Mouse (Mus musculus): ENCODE data around the gene Fam198a. TPM values are rescaled to one million over a fixed set of nuclear protein-coding genes. Genes with fewer than 3 reads are reported as not detected.

Fam198a gene
- polyA plus RNA-seq, 1 experiment from 2014 or later: 2.4 TPM

DNA sequence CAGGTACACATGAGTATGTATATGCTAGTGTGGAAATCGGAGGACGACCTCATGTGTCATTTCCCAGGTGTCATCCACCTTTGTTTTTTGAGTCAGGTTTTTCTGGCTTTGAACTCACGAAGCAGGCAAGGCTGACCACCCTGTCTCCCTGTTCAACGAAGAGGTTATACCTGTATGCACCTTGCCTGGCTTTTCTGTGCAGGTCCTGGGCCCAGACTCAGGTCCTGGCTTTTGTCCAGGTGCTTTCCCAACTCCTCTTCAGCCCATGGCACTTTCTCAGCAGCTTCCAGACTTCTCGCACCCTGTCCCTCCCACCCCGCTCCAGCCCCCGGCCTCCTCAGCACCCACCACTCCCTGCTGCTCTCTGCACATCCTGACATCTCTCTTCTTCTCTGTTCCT is 39.6 kb upstream of the Fam198a start:
- H3K9me3 ChIP-seq: no peaks in the 10 kb centered on the region
- H3K4me1 ChIP-seq: no peaks in the 10 kb centered on the region
- H3K4me3 ChIP-seq: no peak overlapping the region
- H3K9ac ChIP-seq: no peak overlapping the region
- H3K36me3 ChIP-seq: no peaks in the 10 kb centered on the region
- H3K27ac ChIP-seq: no peak overlapping the region
- ATAC-seq (ENCODE audit: insufficient number of reproducible peaks, insufficient read depth, low FRiP score, low TSS enrichment, low read depth): no peak
- no peak overlapping the region for H3K4me2 ChIP-seq
- no peaks in the 10 kb centered on the region for H3K27me3 ChIP-seq
- WGBS: 90% methylated on average over 7 of the region's 7 CpGs

DNA sequence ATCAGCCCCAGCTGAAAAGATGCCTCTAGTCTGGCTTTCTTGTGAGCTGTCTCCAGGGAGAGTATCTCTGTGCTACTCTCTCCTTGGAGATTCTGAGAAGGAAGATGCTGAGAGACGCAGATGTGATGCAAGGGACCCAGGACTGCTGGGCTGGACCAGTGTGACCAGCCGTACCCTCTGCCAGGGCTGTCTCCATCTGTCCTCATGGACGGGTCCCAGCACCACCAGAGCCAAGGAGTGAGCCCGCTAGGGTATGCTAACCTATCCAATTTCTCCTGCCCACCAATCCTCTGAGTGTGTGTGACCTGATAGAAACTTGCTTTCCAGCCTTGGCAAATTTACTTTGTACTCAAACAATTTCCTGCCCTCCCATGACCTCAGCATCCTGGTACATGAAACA is 38.0 kb upstream of the Fam198a start:
- H3K4me1 ChIP-seq: no peaks in the 10 kb centered on the region
- H3K36me3 ChIP-seq: no peaks in the 10 kb centered on the region
- H3K27ac ChIP-seq: no peak overlapping the region
- ATAC-seq (ENCODE audit: insufficient number of reproducible peaks, insufficient read depth, low FRiP score, low TSS enrichment, low read depth): no peak
- 80% methylated on average over 4 of the region's 4 CpGs for WGBS
- H3K9ac ChIP-seq: no peak overlapping the region
- H3K4me2 ChIP-seq: no peak overlapping the region
- no peak overlapping the region for H3K4me3 ChIP-seq
- H3K9me3 ChIP-seq: no peaks in the 10 kb centered on the region
- no peaks in the 10 kb centered on the region for H3K27me3 ChIP-seq

DNA sequence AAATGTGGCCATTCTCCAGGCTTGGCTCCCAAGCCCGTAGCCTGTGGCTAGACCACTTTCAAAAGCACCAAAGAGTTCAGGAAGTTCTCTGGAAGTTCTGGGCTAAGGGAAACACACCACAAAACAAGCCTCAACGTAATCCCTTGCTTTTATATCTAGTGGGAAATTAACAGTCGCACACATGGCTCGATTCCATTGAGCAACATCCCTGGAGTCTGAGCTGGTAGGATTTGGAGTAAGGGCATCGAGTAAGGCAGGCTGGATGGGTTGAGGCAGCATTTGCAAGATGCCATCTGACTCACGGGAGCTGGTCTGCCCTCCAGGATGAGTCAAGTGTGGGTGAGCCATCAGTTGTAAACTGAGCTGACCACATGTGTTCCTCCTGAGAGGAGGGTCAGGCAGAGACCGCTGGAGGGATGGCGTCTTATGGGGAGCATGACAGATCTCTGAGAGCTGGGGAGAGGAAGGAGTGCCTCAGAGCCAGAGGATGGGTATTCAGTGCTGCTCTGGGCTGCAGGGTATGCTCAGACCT is 36.5 kb upstream of the Fam198a start:
- Histone ChIP-seq H3K27me3 (no peaks in the 10 kb centered on the region), H3K4me1 (no peaks in the 10 kb centered on the region), H3K27ac (no peak overlapping the region), H3K4me2 (no peak overlapping the region), H3K9me3 (no peaks in the 10 kb centered on the region), H3K36me3 (no peaks in the 10 kb centered on the region), H3K9ac (no peak overlapping the region), H3K4me3 (no peak overlapping the region)
- 72% methylated on average over 8 of the region's 8 CpGs for WGBS
- ATAC-seq (ENCODE audit: insufficient number of reproducible peaks, insufficient read depth, low FRiP score, low TSS enrichment, low read depth): no peak

DNA sequence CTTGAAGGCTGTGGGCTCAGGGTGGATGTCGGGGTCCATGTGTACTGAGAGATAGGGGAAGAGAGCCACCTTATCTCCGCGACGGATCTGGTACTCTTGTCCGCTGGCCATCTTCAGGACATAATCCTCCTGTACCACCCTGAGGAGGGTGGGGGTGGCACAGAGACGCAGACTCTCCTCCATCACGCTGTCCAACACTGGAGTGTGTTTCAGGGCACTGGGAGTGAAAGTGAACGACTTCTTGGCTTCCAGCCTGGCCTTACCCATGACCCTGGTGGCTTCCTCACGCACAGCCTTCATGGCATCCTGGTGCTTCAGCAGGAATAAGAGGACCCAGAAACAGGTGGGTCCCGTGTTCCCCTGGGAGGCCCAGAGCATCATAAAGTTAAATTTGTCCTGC is 35.7 kb upstream of the Fam198a start:
- WGBS: 89% methylated on average over 10 of the region's 10 CpGs

DNA sequence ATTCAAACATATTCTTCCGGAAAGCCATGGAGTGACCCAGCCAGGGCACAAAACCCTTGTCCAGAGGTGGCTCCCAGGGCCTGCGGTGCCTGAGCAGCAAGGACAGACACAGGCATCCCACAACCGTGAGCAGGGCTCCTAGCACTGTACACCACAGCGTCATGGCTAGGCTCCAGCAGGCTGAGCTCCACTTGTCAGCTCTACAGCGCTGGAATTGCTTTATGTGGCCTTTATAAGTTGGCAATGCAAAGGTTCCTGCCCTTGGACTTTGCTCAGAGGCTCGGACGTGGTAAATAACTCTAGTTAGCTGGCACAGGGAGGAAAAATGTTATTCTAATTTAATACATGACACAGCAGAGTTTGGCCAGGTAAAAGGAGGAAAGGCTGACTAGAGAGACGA is 34.7 kb upstream of the Fam198a start, which contains the start of gene Cyp8b1:
TSS of gene Cyp8b1 (minus strand) at position 204 of the 400 bp plus-strand sequence.
- H3K9ac ChIP-seq: no peak within 1 kb of the TSS
- H3K27ac ChIP-seq: no peak within 1 kb of the TSS
- H3K36me3 ChIP-seq: no peaks in the 10 kb centered on the region
- no peaks in the 10 kb centered on the region for H3K9me3 ChIP-seq
- no peaks in the 10 kb centered on the region for H3K4me1 ChIP-seq
- no peak within 1 kb of the TSS for H3K4me3 ChIP-seq
- no peak for ATAC-seq (ENCODE audit: insufficient number of reproducible peaks, insufficient read depth, low FRiP score, low TSS enrichment, low read depth)
- WGBS: 80% methylated on average over 8 of the region's 8 CpGs
- H3K27me3 ChIP-seq: no peaks in the 10 kb centered on the region
- no peak within 1 kb of the TSS for H3K4me2 ChIP-seq

More for the DNA sequence above, 35.7 kb upstream of the Fam198a start:
- no peak for ATAC-seq (ENCODE audit: insufficient number of reproducible peaks, insufficient read depth, low FRiP score, low TSS enrichment, low read depth)
- Histone ChIP-seq H3K27me3 (no peaks in the 10 kb centered on the region), H3K4me3 (no peak overlapping the region), H3K9me3 (no peaks in the 10 kb centered on the region), H3K4me1 (no peaks in the 10 kb centered on the region), H3K27ac (no peak overlapping the region), H3K36me3 (no peaks in the 10 kb centered on the region), H3K4me2 (no peak overlapping the region), H3K9ac (no peak overlapping the region)

DNA sequence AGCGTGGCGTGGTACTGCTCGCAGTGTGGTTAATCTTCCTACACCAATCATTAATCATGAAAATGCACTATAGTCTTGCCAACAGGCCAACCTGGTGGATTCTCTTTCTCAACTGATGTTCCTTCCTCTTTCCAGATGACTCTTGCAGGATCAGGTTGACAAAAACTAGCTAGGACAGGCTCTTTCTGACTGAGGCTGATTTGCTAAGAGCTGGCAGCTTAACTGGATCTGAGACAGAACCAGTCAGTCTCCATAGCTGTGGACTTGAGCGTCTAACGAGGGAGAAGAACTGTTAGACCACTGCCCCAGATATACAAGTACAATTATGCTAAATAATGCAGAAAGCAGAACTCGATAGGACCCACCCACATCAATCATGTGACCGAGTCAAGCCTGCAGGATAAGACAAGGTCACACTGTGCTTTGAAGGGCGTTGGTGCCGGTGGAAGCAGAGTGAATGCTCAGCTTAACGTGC is 31.7 kb upstream of the Fam198a start:
- H3K27ac ChIP-seq: no peak overlapping the region
- H3K9ac ChIP-seq: no peak overlapping the region
- no peaks in the 10 kb centered on the region for H3K36me3 ChIP-seq
- H3K9me3 ChIP-seq: no peaks in the 10 kb centered on the region
- no peak overlapping the region for H3K4me2 ChIP-seq
- H3K27me3 ChIP-seq: no peaks in the 10 kb centered on the region
- no peak for ATAC-seq (ENCODE audit: insufficient number of reproducible peaks, insufficient read depth, low FRiP score, low TSS enrichment, low read depth)
- H3K4me1 ChIP-seq: no peaks in the 10 kb centered on the region
- 72% methylated on average over 10 of the region's 10 CpGs for WGBS
- H3K4me3 ChIP-seq: no peak overlapping the region

DNA sequence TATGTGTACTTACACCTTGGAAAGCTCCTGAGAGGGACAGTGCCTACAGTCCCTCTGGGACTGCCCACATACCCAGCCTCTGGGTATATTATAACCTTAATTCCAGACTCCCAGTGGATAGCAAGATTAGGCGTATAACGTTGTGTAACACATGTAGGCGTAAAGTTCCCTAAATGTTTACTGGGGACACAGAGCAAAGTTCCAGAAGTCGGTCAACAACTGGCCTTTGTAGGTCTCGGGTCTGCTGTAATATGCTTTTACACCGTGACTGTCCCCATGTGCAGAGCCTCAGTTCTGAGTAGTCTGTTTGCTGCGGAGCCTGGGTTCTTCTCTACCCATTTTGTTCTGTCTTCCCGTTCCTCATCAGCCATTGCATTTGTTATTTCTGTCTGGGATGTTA is 27.3 kb upstream of the Fam198a start:
- peaks cover 9% of the 10 kb centered on the region; the same call in 1 of the 2 replicates for H3K4me1 ChIP-seq
- no peak overlapping the region for H3K9ac ChIP-seq
- no peak overlapping the region for H3K4me2 ChIP-seq
- no peaks in the 10 kb centered on the region for H3K9me3 ChIP-seq
- WGBS: 83% methylated on average over 8 of the region's 8 CpGs
- ATAC-seq (ENCODE audit: insufficient number of reproducible peaks, insufficient read depth, low FRiP score, low TSS enrichment, low read depth): no peak
- H3K27ac ChIP-seq: no peak overlapping the region
- no peaks in the 10 kb centered on the region for H3K36me3 ChIP-seq
- no peaks in the 10 kb centered on the region for H3K27me3 ChIP-seq
- no peak overlapping the region for H3K4me3 ChIP-seq

DNA sequence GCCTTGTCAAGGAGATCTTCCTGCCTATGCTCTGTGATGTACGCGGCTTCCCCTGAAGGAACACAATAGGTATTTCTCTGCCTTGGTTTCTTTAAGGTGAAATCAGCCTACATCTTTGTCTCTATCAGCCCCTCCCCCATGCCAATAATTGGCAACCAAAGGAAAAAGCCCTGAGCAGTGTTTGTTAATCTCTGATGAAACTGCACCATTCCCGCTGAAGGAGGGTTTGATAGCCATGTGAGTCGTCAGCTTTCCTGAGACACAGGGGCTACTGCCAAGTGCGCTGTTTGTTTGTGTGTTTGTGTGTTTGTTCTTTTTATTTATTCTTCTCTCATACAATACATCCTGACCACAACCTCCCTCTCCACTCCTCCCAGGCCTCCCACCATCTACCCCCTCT is 26.9 kb upstream of the Fam198a start:
- Histone ChIP-seq H3K4me2 (no peak overlapping the region), H3K9me3 (no peaks in the 10 kb centered on the region), H3K27me3 (no peaks in the 10 kb centered on the region), H3K27ac (no peak overlapping the region), H3K9ac (no peak overlapping the region), H3K4me3 (no peak overlapping the region), H3K4me1 (peaks cover 9% of the 10 kb centered on the region; the same call in 1 of the 2 replicates), H3K36me3 (no peaks in the 10 kb centered on the region)
- ATAC-seq (ENCODE audit: insufficient number of reproducible peaks, insufficient read depth, low FRiP score, low TSS enrichment, low read depth): no peak
- 84% methylated on average over 5 of the region's 5 CpGs for WGBS

DNA sequence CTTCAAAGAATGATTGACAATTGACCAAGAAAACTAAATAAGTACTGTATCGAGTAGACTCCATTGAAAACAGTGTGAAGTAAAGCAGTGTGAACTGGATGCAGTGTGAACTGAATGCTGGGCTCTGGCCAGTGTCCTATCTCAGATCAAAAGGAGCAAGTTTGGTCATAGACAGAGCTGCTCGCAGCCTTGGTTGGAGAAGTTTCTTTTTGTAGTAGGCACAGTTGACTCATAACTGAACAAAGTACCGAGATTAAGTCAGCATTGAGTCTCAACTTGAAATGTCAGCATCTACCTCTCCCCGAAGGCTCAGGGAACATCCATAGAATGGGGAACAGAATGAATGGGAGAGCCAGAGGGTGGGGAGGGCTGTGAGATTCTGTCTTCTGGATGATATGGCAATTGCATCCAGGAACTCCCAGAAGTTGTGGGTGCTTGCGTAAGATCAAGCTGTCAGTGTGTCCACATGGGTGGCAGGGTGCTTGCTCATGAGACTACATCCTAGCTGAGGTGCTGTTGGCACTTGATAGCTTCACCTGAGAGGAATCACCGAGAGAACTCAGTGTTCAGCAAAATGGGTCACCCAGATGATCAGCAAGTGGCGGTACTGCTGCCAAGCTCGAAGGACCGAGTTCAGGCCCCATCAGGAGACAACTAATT is 25.8 kb upstream of the Fam198a start:
- Histone ChIP-seq H3K4me2 (no peak overlapping the region), H3K9ac (no peak overlapping the region), H3K27ac (no peak overlapping the region), H3K36me3 (no peaks in the 10 kb centered on the region), H3K9me3 (no peaks in the 10 kb centered on the region), H3K4me1 (peaks cover 9% of the 10 kb centered on the region; the same call in 1 of the 2 replicates), H3K4me3 (no peak overlapping the region), H3K27me3 (no peaks in the 10 kb centered on the region)
- ATAC-seq (ENCODE audit: insufficient number of reproducible peaks, insufficient read depth, low FRiP score, low TSS enrichment, low read depth): no peak
- 87% methylated on average over 9 of the region's 9 CpGs for WGBS

DNA sequence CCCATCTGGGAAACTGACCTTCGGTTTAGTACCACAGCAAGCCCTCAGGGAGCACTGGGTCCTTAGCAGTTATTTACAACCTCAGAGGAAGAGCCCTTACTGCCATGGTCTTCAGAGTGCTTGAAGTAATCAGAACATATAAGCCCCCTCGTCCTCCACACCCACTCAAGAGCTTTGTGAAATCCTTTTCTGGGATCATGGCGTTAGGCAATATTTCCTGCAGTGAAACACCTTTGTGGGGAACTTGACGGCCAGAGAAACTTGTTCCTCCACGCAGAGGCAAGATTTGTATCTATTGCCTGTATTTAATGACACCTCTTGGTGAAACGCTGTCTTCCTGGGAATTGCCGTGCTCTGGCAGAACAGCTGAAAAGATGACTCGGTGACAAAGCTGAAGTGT is 24.8 kb upstream of the Fam198a start:
- no peaks in the 10 kb centered on the region for H3K36me3 ChIP-seq
- 64% methylated on average over 8 of the region's 8 CpGs for WGBS
- no peaks in the 10 kb centered on the region for H3K27me3 ChIP-seq
- H3K4me1 ChIP-seq: peaks cover 9% of the 10 kb centered on the region; the same call in 1 of the 2 replicates
- H3K9ac ChIP-seq: no peak overlapping the region
- no peak overlapping the region for H3K4me3 ChIP-seq
- no peak overlapping the region for H3K4me2 ChIP-seq
- no peak for ATAC-seq (ENCODE audit: insufficient number of reproducible peaks, insufficient read depth, low FRiP score, low TSS enrichment, low read depth)
- H3K9me3 ChIP-seq: no peaks in the 10 kb centered on the region
- H3K27ac ChIP-seq: no peak overlapping the region

DNA sequence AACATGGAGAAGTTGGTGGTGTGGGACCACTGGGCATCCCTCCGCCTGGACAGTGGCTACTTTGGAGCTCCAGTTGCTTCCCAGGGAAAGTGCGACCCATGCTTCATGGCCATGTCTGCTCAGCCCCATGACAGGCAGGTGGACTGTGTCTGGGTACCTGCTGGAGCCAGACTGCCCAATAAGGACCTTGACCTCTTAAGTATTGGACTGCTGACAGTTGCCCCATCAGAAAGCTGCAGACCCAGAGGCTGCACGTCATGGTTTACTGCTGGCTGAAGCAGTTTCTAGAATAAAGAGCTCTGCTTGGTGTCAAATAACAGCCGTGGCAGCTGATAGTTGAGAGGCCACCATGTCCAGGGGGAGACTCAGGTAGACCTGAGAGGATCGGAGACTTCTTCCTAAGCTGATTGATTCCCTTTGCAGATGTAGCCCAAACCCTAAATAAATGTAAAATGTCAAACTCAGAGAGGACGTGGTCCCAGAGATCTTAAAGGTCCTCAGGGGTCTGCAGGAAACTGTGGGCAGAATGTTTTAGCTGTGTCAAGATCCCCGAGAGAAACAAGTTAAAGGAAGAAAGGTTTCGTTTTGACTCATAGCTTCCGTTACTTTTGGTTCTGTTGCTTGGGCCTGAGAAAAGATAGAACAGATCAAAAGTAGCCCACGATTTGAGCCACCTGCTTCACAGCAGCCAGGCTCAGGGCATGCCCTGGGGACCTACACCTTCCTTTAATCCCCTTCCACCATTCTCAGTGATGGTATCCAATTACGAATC is 24.0 kb upstream of the Fam198a start:
- Histone ChIP-seq H3K9me3 (no peaks in the 10 kb centered on the region), H3K4me2 (no peak overlapping the region), H3K4me1 (peaks cover 9% of the 10 kb centered on the region; the same call in 1 of the 2 replicates), H3K27me3 (no peaks in the 10 kb centered on the region), H3K9ac (no peak overlapping the region), H3K4me3 (no peak overlapping the region), H3K27ac (no peak overlapping the region), H3K36me3 (no peaks in the 10 kb centered on the region)
- WGBS: 49% methylated on average over 11 of the region's 11 CpGs
- no peak for ATAC-seq (ENCODE audit: insufficient number of reproducible peaks, insufficient read depth, low FRiP score, low TSS enrichment, low read depth)

DNA sequence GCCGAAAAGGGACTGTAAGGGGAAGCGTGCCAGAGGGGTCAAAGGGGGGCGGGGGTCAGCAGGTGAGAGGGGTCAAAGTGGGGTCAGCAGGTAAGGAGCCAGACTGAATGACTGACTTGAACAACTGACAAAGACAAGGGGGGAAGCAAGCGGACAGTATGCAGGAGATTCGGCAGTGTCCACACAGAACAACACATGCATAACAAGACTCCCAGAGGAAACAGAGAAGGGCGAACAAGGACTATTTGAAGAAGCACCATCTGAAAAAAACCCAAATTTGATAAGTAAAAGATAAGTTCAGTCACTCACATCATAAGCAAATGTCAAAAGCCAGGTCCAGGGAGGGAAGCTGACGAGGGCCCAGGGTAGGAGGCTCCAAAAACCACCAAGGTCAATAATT is 23.1 kb upstream of the Fam198a start:
- no peak overlapping the region for H3K4me2 ChIP-seq
- H3K27me3 ChIP-seq: no peaks in the 10 kb centered on the region
- H3K4me3 ChIP-seq: no peak overlapping the region
- 72% methylated on average over 7 of the region's 7 CpGs for WGBS
- no peak for ATAC-seq (ENCODE audit: insufficient number of reproducible peaks, insufficient read depth, low FRiP score, low TSS enrichment, low read depth)
- H3K9ac ChIP-seq: no peak overlapping the region
- peaks cover 9% of the 10 kb centered on the region; the same call in 1 of the 2 replicates for H3K4me1 ChIP-seq
- no peaks in the 10 kb centered on the region for H3K36me3 ChIP-seq
- H3K9me3 ChIP-seq: no peaks in the 10 kb centered on the region
- no peak overlapping the region for H3K27ac ChIP-seq

Data from embryonic facial prominence, embryonic 13.5 days (tissue).